Mouse (Mus musculus): ENCODE measurements at regions not wholly inside any gene's neighbourhood (a gene's known extent, or its start where the extent isn't known, plus 50 kb on each side); places are given as distances from the start of the nearest gene placed in this dataset.

- H3K36me3 ChIP-seq (ENCODE audit: control insufficient read depth, insufficient read depth, low read length): no peaks in the 10 kb centered on the region
- H3K4me3 ChIP-seq (ENCODE audit: low read length): no peak overlapping the region
- no peak for ATAC-seq
- no peaks in the 10 kb centered on the region for H3K9me3 ChIP-seq (ENCODE audit: control insufficient read depth, low read length)
- H3K4me2 ChIP-seq (ENCODE audit: low read length): no peak overlapping the region
- no peak overlapping the region for H3K27ac ChIP-seq (ENCODE audit: low read depth, low read length)
- 77% methylated on average over 2 of the region's 2 CpGs for WGBS
- H3K4me1 ChIP-seq (ENCODE audit: control insufficient read depth, insufficient read depth, low read depth, low read length): no peaks in the 10 kb centered on the region
- no peak overlapping the region for H3K9ac ChIP-seq (ENCODE audit: low read depth, low read length)
- no peaks in the 10 kb centered on the region for H3K27me3 ChIP-seq (replicated peaks; ENCODE audit: control insufficient read depth, insufficient read depth, low read length)
These were observed 183.6 kb downstream of the Ipo8 start for GRCm38 (mm10) chr6:148647423-148648390.

GRCm38 (mm10) chr6:148640595-148640994 lies 190.7 kb downstream of the Ipo8 start:
- 89% methylated on average over 1 of the region's 1 CpGs for WGBS
- no peak overlapping the region for H3K27ac ChIP-seq (ENCODE audit: low read depth, low read length)
- no peak overlapping the region for H3K4me3 ChIP-seq (ENCODE audit: low read length)

GRCm38 (mm10) chr6:148634148-148634547 lies 190.0 kb upstream of the Tmtc1 start:
- Histone ChIP-seq H3K9me3 (ENCODE audit: control insufficient read depth, low read length) (no peaks in the 10 kb centered on the region), H3K4me3 (ENCODE audit: low read length) (no peak overlapping the region), H3K27me3 (replicated peaks; ENCODE audit: control insufficient read depth, insufficient read depth, low read length) (no peaks in the 10 kb centered on the region), H3K27ac (ENCODE audit: low read depth, low read length) (no peak overlapping the region), H3K36me3 (ENCODE audit: control insufficient read depth, insufficient read depth, low read length) (no peaks in the 10 kb centered on the region), H3K4me1 (ENCODE audit: control insufficient read depth, insufficient read depth, low read depth, low read length) (no peaks in the 10 kb centered on the region), H3K9ac (ENCODE audit: low read depth, low read length) (no peak overlapping the region), H3K4me2 (ENCODE audit: low read length) (no peak overlapping the region)
- no peak for ATAC-seq
- 75% methylated on average over 2 of the region's 2 CpGs for WGBS

More at GRCm38 (mm10) chr6:148640595-148640994, 190.7 kb downstream of the Ipo8 start:
- H3K4me1 ChIP-seq (ENCODE audit: control insufficient read depth, insufficient read depth, low read depth, low read length): no peaks in the 10 kb centered on the region
- no peak overlapping the region for H3K4me2 ChIP-seq (ENCODE audit: low read length)
- no peaks in the 10 kb centered on the region for H3K36me3 ChIP-seq (ENCODE audit: control insufficient read depth, insufficient read depth, low read length)
- no peaks in the 10 kb centered on the region for H3K9me3 ChIP-seq (ENCODE audit: control insufficient read depth, low read length)
- ATAC-seq: no peak
- H3K27me3 ChIP-seq (replicated peaks; ENCODE audit: control insufficient read depth, insufficient read depth, low read length): no peaks in the 10 kb centered on the region
- no peak overlapping the region for H3K9ac ChIP-seq (ENCODE audit: low read depth, low read length)

- no peak overlapping the region for H3K4me3 ChIP-seq (ENCODE audit: low read length)
- no peaks in the 10 kb centered on the region for H3K4me1 ChIP-seq (ENCODE audit: control insufficient read depth, insufficient read depth, low read depth, low read length)
- no peaks in the 10 kb centered on the region for H3K36me3 ChIP-seq (ENCODE audit: control insufficient read depth, insufficient read depth, low read length)
- ATAC-seq: no peak
- 100% methylated on average over 1 of the region's 1 CpGs for WGBS
- no peaks in the 10 kb centered on the region for H3K27me3 ChIP-seq (replicated peaks; ENCODE audit: control insufficient read depth, insufficient read depth, low read length)
- H3K9me3 ChIP-seq (ENCODE audit: control insufficient read depth, low read length): no peaks in the 10 kb centered on the region
- H3K9ac ChIP-seq (ENCODE audit: low read depth, low read length): no peak overlapping the region
- H3K27ac ChIP-seq (ENCODE audit: low read depth, low read length): no peak overlapping the region
- no peak overlapping the region for H3K4me2 ChIP-seq (ENCODE audit: low read length)
These were observed 183.0 kb upstream of the Tmtc1 start for GRCm38 (mm10) chr6:148627090-148627605.

- 95% methylated on average over 2 of the region's 2 CpGs for WGBS
- no peak overlapping the region for H3K27ac ChIP-seq (ENCODE audit: low read depth, low read length)
- no peaks in the 10 kb centered on the region for H3K4me1 ChIP-seq (ENCODE audit: control insufficient read depth, insufficient read depth, low read depth, low read length)
- no peak overlapping the region for H3K4me3 ChIP-seq (ENCODE audit: low read length)
- no peaks in the 10 kb centered on the region for H3K9me3 ChIP-seq (ENCODE audit: control insufficient read depth, low read length)
- H3K4me2 ChIP-seq (ENCODE audit: low read length): no peak overlapping the region
- no peaks in the 10 kb centered on the region for H3K27me3 ChIP-seq (replicated peaks; ENCODE audit: control insufficient read depth, insufficient read depth, low read length)
- H3K9ac ChIP-seq (ENCODE audit: low read depth, low read length): no peak overlapping the region
- H3K36me3 ChIP-seq (ENCODE audit: control insufficient read depth, insufficient read depth, low read length): no peaks in the 10 kb centered on the region
- no peak for ATAC-seq
These were observed 179.1 kb upstream of the Tmtc1 start for GRCm38 (mm10) chr6:148623119-148623770.

GRCm38 (mm10) chr6:148620034-148620433 lies 175.8 kb upstream of the Tmtc1 start:
- Histone ChIP-seq H3K4me2 (ENCODE audit: low read length) (no peak overlapping the region), H3K9ac (ENCODE audit: low read depth, low read length) (no peak overlapping the region), H3K4me1 (ENCODE audit: control insufficient read depth, insufficient read depth, low read depth, low read length) (peaks cover 3% of the 10 kb centered on the region; the same call in 1 of the 2 replicates), H3K36me3 (ENCODE audit: control insufficient read depth, insufficient read depth, low read length) (no peaks in the 10 kb centered on the region), H3K27me3 (replicated peaks; ENCODE audit: control insufficient read depth, insufficient read depth, low read length) (no peaks in the 10 kb centered on the region), H3K27ac (ENCODE audit: low read depth, low read length) (no peak overlapping the region), H3K4me3 (ENCODE audit: low read length) (no peak overlapping the region), H3K9me3 (ENCODE audit: control insufficient read depth, low read length) (no peaks in the 10 kb centered on the region)
- ATAC-seq: no peak
- WGBS: 100% methylated on average over 1 of the region's 1 CpGs

GRCm38 (mm10) chr6:148615931-148616330 lies 171.7 kb upstream of the Tmtc1 start:
- Histone ChIP-seq H3K27me3 (replicated peaks; ENCODE audit: control insufficient read depth, insufficient read depth, low read length) (no peaks in the 10 kb centered on the region), H3K9me3 (ENCODE audit: control insufficient read depth, low read length) (no peaks in the 10 kb centered on the region), H3K4me2 (ENCODE audit: low read length) (no peak overlapping the region), H3K4me3 (ENCODE audit: low read length) (no peak overlapping the region), H3K27ac (ENCODE audit: low read depth, low read length) (no peak overlapping the region), H3K4me1 (ENCODE audit: control insufficient read depth, insufficient read depth, low read depth, low read length) (peaks cover 3% of the 10 kb centered on the region; the same call in 1 of the 2 replicates), H3K36me3 (ENCODE audit: control insufficient read depth, insufficient read depth, low read length) (no peaks in the 10 kb centered on the region), H3K9ac (ENCODE audit: low read depth, low read length) (no peak overlapping the region)
- no peak for ATAC-seq
- WGBS: 48% methylated on average over 4 of the region's 4 CpGs

GRCm38 (mm10) chr6:148615442-148615841 lies 171.3 kb upstream of the Tmtc1 start:
- no peaks in the 10 kb centered on the region for H3K9me3 ChIP-seq (ENCODE audit: control insufficient read depth, low read length)
- no peaks in the 10 kb centered on the region for H3K36me3 ChIP-seq (ENCODE audit: control insufficient read depth, insufficient read depth, low read length)
- no peak overlapping the region for H3K4me2 ChIP-seq (ENCODE audit: low read length)
- H3K27ac ChIP-seq (ENCODE audit: low read depth, low read length): no peak overlapping the region
- WGBS: 45% methylated on average over 3 of the region's 3 CpGs
- H3K4me3 ChIP-seq (ENCODE audit: low read length): no peak overlapping the region
- no peak overlapping the region for H3K9ac ChIP-seq (ENCODE audit: low read depth, low read length)
- H3K27me3 ChIP-seq (replicated peaks; ENCODE audit: control insufficient read depth, insufficient read depth, low read length): no peaks in the 10 kb centered on the region
- H3K4me1 ChIP-seq (ENCODE audit: control insufficient read depth, insufficient read depth, low read depth, low read length): peaks cover 3% of the 10 kb centered on the region; the same call in 1 of the 2 replicates
- no peak for ATAC-seq

GRCm38 (mm10) chr6:148608881-148609280 lies 164.7 kb upstream of the Tmtc1 start:
- no peak overlapping the region for H3K9ac ChIP-seq (ENCODE audit: low read depth, low read length)
- H3K4me3 ChIP-seq (ENCODE audit: low read length): no peak overlapping the region
- H3K27me3 ChIP-seq (replicated peaks; ENCODE audit: control insufficient read depth, insufficient read depth, low read length): no peaks in the 10 kb centered on the region
- H3K27ac ChIP-seq (ENCODE audit: low read depth, low read length): no peak overlapping the region
- H3K4me2 ChIP-seq (ENCODE audit: low read length): no peak overlapping the region
- H3K36me3 ChIP-seq (ENCODE audit: control insufficient read depth, insufficient read depth, low read length): no peaks in the 10 kb centered on the region
- H3K9me3 ChIP-seq (ENCODE audit: control insufficient read depth, low read length): no peaks in the 10 kb centered on the region
- no peaks in the 10 kb centered on the region for H3K4me1 ChIP-seq (ENCODE audit: control insufficient read depth, insufficient read depth, low read depth, low read length)
- ATAC-seq: no peak
- WGBS: 91% methylated on average over 5 of the region's 5 CpGs

Measured in hindbrain, embryonic 16.5 days (tissue).